Mouse (Mus musculus) retina, postnatal 1 day (tissue): ENCODE measurements around the gene Eif5a.
A peak's percentile ranks its signal among the peaks of the same experiment; 100 is the strongest.
"Not testable (repeated sequence)": the region's sequence is repeated elsewhere in the genome, so short reads cannot be mapped to it uniquely, and the experiment has no call there.

ENCODE experiments used
- DNase-seq: peaks from one replicate; pipeline ENCODE4 v3.0.0-alpha.2; 2012

Eif5a gene

GRCm38 (mm10) chr11:69921114-69922011, at the start of gene Eif5a:
TSS of gene Eif5a (minus strand) at chr11:69921958.
- peak; percentile 100 for DNase-seq

DNA sequence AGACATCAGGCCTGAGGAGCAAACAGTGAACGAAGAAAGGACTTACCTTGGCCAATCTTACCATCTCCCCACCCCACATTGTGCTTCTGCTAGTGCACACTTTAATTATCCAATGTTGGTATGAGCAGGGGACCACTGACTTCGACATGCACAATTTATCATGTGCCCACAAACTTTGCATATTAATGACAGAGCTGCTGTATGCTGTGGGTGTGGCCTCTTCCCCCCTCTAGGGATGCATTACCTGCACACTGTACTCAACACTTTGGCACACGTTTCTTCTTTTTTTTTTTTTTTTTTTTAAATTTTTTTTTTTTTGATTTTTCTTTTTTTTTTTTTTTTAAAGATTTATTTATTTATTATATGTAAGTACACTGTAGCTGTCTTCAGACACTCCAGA, 49.0 kb upstream of the Eif5a start:
- DNase-seq: no peak

DNA sequence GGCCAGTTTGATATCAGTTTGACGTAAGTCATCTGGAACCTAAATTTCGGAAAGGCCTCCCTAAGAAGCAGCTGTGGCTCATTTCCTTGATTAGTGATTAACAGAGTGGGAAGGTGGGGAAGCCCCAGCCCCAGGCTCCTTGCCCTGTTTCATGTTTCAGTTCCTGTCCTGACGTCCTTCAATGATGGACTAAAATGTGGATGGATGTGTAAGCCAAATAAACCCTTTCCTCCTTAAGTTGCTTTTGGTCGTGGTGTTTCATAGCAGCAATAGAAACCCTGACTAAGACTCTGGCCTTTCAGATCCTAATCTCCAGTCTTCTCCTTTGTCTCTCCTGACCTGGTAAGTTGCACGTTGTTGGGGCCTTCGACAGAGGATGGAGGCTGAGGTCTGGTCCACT, 48.5 kb upstream of the Eif5a start:
- no peak for DNase-seq

DNA sequence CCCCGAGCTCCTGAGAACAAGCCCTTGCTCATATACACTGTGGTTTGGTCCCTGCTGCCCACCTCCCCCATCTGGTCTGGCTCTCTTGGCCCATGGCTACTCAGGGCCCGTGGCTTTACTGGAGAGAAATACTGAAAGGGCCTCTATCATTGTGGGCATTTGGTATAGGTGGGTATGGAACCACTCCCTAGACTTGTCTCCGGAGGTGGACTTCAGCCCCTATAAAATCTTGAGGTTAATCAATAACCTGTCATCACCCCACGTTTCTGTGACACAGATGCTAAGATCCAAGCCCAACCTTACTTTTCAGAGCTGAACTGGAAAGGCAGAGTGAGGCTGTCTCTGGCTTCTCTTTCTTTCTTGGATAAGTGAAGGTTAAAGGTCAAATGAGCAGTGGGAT, 47.0 kb upstream of the Eif5a start:
- DNase-seq: no peak

DNA sequence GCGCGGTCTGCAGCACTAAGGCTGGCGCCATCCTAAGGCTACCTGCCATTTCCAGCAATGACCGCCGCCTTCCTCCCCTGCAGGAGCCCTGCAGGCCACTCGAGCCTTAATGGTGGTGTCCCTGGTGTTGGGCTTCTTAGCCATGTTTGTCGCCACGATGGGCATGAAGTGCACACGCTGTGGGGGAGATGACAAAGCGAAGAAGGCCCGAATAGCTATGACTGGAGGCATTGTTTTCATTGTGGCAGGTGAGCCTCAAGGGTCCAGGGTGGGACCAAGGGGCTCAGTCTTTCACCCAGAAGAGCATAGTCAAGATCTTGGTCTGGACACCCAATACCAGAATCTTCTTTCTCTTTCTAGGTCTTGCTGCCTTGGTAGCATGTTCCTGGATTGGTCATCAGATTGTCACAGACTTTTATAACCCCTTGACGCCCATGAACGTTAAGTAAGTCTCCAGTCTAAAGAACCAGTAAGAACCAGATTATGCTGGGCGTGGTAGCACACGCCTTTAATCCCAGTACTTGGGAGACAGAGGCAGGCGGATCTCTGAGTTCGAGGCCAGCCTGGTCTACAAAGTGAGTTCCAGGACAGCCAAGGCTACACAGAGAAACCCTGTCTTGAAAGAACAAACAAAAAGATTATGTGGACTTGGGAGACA, 45.2 kb upstream of the Eif5a start:
- DNase-seq: no peak

GRCm38 (mm10) chr11:69966006-69966859, 44.5 kb upstream of the Eif5a start:
- peak; percentile 51 for DNase-seq

DNA sequence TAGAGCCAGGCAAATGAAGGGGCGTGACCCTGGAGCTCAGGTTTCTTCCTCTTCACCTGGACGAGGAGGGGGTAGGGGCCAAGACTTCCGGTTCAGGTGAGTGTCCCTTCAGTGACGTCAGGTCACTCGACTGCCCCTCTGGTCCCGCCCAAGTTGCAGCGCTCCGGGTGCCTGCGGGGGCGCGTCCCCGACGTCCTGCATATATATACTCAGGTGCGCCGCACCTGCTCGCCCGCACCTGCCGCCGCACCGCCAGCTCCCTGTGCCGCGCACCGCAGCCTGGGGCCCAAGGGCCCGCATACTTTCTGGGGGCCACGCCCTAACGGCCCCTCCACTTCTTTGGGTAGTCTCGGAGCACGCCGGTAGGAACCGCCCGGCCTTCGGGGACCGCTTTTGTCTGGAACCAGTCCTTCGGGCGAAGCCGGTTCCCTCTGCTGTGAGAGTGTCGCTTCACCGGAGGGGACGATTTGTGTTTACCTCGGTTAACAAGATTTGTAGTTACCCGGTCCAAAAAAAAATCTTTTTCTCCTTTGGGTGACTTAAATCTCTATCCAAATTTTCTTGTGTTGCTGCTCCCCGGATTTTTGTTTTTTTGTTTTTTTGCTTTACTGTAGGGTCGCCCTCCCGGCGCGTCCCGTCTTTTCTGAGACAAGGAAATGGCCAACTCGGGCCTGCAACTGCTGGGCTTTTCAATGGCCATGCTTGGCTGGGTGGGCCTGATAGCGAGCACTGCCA, 43.7 kb upstream of the Eif5a start:
- peak; percentile 6 for DNase-seq

DNA sequence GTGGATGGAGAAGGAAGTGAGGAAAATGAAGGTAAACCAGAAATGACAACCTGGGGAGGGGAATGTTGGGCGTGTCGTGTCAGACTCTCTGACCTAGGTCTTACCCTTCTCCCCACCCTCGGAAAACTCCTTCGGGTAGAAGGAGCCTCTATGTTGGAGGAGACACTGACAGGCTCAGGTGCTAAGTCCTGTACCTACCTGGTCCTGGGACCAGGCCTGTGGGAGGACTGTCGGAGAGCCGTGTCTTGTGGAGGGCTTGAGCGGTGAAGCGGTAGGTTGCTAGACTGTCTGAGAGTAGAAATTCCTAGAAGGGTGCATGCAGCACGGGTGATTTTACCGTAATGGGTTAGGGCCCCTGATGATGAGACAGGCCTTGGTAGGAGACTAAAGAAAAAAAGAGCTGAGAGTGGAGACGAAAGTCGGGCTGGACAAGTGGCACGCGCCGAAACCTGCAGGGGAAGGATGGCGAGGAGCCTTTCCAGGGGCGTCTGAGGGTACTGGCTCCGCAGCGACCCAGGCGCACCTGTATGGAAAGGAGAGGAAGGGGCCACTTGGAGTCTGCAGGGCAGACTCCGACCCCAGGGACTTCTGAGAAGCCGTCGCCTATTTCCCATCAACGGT, 43.0 kb upstream of the Eif5a start, which contains the start of gene Cldn7:
Gene Cldn7, plus strand, starts transcription at position 130 of the 621 bp plus-strand sequence.
- DNase-seq: no peak

- DNase-seq: no peak
These were observed 40.1 kb upstream of the Eif5a start for GRCm38 (mm10) chr11:69961841-69962240.

DNA sequence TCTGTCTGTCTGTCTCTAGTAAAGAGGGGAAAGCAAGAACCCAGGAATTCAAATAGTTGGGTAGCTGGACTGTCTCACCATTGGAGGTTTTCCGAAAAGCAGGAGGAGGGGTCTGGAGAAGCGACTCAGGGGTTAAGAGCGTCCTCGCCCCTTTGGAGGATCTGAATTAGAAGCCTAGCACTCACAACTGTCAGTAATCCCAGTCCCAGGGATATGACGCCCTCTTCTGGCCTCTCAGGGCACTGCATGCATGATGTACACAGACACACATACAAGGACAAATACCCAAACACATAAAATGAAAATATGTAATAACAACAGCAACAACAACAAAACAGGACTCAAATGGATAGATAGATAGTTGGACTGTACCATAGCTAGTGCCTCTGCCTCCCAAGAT, 38.9 kb upstream of the Eif5a start:
- DNase-seq: peak; percentile 44

DNA sequence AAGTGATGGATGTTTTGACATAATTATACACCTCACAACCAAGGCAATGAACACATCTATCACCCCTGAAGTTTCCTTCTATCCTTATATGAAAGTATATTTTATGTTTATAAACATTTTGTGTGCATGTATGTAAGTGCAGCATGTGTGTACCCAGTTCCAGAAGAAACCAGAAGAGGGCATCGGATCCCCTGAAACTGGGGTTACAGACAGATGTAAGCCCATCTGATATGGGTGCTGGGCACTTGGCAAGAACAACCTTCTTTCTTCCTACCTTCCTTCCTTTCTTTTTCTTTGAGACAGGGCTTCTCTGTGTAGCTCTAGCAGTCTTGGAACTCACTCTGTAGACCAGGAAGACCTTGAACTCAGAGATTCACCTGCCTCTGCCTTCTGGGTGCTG, 34.5 kb upstream of the Eif5a start:
- no peak for DNase-seq

DNA sequence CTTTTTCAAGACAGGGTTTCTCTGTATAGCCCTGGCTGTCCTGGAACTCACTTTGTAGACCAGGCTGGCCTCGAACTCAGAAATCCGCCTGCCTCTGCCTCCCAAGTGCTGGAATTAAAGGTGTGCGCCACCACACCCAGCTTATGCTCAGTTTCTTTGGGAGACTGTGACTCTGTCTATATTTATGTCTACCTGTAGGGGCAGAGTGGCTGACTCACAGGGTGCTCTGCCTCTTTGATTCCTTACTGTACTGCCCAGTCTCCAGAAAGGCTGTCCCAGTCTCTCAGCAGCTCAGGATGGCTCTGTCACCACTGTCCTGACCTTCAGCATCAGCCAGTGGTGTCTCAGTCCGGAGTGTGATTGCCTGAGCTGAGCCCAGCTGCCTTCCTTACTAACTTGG, 33.9 kb upstream of the Eif5a start:
- not testable (repeated sequence) for DNase-seq

GRCm38 (mm10) chr11:69953267-69953915, 31.6 kb upstream of the Eif5a start:
- no peak for DNase-seq

DNA sequence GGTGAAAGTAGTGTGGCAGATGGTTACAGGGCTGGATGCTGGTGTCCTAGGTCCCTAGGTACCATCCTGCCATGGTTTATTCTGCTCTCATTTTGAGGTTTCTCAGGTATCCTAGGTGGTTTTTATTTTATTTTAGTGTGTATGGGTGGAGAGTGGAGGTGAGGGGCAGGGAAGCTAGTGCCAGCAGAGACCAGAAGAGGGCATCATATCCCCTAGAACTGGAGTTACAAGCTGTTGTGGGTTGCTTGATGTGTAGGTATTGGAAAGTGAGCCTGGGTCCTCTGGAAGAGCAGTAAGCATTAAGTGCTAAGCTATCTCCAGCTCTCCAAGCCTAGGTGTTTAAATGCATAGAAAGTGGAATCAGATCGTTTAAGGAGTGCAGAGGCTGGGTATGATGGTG, 30.5 kb upstream of the Eif5a start:
- peak; percentile 4 for DNase-seq

GRCm38 (mm10) chr11:69950807-69951459, 29.2 kb upstream of the Eif5a start:
- DNase-seq: peak; percentile 38

GRCm38 (mm10) chr11:69948763-69949150, 27.0 kb upstream of the Eif5a start:
- peak; percentile 93 for DNase-seq

DNA sequence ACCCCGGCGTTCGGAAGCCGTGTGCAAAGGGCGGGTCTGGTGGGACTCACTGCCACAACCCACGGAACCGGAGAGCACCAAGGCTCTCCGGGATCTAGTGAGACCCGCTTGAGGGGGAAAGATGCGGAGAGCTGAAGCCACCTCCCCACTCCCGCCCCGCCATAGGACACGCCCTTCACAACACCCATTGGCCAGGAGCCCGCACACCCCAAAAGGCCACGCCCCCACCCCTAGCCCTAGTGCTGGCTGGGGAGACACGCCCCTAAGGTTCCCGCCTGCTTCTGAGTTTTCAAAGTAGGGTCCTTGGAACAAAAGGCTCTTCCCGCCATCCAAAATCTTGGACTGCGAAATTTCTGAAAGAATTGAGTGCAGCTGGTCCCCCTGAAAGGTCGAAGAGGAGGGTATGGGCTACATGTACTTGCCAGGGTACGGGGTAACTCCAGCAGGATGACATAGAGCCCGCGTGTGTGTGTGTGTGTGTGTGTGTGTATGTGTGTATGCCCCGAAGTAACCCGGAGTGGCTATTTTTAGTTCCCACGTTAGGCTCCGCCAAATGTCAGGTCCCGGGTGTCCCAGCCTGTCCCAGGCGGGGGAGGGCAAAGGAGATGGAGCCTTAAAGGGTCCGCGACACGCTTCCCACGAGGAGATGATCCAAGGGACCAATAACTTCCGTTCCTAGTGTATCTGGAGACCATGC, 26.5 kb upstream of the Eif5a start, which contains the start of gene Slc2a4:
Gene Slc2a4, minus strand, starts transcription at position 123 of the 697 bp plus-strand sequence.
- peak; percentile 96 for DNase-seq

DNA sequence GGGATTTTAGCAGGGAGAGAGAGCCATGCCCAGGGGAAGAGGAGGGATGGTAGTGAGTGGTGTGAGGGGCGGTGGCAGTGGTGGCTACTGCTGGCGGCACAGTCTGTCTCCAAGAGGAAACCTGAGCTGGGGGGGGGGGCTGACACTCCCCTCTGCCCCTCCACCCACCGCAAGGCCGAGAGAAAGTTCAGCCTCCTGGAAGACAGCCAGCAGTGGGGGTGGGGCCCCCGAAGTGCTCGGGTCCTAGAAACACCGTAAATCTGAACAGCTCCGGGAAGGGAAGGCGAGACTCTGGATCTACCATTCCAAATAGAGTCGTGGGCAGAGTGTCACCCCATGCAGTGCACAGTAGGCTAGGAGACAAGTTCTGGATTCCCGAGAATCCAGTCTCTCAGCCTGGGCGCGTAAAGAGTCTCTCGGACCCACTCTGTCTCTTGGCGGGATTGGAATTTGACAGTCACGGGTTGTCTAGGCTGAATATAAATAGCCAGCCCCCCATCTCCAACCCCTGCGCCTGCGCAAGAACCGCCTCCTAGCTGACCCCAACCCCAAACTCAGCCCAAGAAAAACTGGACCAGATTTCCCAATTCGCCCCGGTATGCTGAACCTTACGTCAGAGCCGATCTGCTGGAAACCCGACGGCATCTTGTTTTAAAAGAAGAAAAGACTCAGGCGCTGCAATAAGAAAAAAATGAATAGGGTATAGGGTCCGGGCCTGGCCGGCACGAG, 25.7 kb upstream of the Eif5a start:
- DNase-seq: no peak
